Mouse (Mus musculus) gonadal fat pad, adult 2 months (tissue): ENCODE data around the gene Ppp2r5c. TPM values are rescaled to one million over a fixed set of nuclear protein-coding genes. Genes with fewer than 3 reads are reported as not detected.

Source experiments
- DNase-seq: peaks from one replicate; pipeline ENCODE4 v3.0.0-alpha.2; 2012; ENCODE audit warnings: low read depth
- polyA plus RNA-seq: library from polyadenylated mRNA; depleted of rRNA; stranded (reverse); fragments of >200 nt; gene quantifications from 2 replicates; pipeline ENCODE4 v1.2.3, GENCODE M21; 2012

The Ppp2r5c gene
- polyA plus RNA-seq, 1 experiment, result 42.5 TPM

DNA sequence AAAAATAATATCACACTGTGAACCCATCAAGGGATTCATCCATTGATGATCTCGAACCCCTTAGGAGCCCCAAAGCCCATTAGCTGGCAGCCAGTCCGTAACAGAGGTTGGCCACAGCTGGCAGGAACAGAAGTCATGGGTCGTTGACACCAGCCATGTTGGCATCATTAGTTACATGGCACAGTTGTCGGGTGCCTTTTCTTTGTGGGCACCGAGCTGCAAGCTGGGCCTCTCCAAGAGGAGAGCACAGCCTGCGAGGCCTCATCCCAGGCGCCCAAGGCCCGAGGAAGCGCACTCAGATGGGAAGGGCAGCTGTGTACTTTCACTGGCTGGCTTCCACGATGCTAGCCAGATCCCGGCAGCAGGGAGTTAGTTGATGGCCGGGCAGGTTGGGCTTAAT is 64.3 kb downstream of the Ppp2r5c start:
- no peak for DNase-seq

DNA sequence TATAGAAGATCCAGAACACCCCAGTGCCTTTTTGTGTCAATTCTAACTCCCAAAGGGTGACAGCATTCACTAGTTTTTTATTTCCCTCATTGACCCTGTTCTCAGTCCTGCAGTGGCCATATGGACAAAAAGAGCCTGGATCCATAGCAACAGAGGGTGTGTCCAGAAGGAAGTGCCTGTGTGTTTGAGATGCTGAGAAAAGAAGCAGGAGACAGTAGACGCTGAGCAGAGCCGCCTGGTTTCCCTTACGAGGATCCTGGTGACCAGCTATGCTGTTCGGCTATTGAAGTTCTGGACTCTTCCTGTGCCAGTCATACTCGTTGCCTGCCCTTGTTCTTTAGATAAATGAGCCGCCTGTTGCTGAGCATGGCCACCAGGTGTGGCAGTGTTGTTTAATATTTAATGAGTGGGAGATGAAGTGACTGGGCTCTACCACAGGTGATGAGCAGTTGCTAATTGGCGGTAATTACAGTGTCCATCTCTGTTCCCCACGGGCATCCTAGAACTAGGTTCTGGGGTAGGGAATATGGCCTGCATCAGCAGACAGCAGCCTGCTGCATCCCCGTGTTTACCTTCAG is 65.0 kb downstream of the Ppp2r5c start:
- DNase-seq, result no peak

DNA sequence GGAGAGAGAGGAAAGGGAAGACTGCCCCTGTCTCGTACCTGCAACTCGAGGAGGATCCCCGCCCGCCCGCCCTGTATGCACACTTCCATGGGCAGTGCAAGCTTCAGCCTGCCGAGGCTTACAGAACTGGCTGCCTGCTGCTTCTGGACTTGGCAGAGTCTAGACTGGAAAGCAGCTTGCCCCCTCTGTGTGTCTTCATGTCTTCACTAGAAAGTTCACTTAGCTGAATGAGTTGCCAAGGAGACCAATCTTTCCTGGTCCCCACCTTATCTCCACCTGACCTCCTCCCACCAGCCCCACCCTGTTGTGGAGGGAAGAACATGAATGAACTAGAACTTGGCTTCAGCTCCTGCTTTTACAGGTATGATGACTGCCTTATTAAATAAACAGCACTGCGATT is 66.0 kb downstream of the Ppp2r5c start:
- DNase-seq, result no peak

DNA sequence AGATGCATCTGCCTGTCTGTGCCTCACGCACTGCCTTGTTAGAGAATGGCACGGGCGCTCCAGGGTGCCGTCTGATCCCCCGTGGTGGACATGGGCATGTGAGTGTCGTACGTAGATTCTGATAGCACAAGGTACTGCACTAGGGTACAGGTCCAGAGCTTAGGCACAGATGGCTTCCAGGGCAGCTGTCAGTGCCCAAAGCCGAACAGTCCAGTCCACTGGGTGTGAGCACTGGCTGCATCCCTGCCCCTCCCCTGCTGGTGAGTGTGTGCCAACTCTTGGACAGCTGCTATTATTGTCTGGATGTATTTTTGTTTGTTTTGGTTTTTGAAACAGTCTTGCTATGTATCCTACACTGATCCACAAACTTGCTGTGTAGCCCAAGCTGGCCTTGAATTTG is 68.8 kb downstream of the Ppp2r5c start:
- DNase-seq, result no peak

DNA sequence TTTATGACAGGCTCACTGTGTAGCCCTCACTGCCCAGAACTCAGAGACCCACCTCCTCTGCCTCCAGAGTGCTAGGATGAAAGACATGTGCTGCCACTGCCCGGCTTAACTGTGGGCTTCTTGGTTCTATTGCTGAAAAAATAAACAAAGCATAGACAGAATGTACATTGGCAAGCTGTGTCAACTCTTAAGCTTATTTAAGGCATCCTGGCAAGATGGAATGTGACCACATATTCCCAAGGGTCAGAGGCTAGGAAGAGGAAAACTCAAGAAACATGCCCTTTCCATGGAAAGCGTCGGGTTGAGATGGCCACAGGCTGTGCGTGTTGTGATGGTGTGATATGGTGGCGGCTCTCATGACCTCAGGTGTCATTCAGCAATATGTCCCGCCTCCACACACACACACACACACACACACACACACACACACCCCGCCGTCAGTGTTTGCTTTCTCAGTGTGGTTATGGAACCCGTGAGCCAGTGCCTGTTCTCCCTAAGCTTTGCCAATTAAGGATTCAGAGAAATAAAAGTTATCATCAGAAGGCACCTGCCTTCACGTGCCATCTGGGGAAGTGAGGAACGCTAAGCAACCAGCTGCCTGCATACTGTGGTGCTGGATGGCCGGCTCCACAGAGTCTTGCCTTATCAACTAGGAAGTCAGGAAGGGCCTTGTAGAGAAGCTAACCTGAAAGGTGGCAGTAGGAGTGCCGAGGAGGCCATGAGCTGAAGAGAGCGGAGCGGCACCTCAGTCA is 73.5 kb downstream of the Ppp2r5c start:
- no peak for DNase-seq

DNA sequence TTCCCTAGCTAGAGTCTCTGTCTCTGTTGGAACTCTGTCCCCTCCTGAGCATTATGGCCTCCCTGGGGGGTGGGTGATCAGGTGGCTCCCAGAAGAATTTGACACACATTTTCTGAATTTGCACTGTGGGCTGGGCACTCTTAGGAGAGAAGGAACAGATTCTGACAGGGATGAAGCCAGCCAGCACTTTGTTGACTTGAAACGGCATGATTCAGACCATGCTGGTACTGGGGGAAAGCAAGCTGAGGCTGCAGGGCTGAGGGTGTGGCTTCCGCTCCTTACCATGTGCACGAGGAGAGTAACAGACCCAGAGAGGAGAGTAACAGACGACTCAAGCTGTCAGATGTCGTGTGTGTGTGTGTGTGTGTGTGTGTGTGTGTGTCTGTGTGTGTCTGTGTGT is 76.6 kb downstream of the Ppp2r5c start:
- DNase-seq, result no peak

DNA sequence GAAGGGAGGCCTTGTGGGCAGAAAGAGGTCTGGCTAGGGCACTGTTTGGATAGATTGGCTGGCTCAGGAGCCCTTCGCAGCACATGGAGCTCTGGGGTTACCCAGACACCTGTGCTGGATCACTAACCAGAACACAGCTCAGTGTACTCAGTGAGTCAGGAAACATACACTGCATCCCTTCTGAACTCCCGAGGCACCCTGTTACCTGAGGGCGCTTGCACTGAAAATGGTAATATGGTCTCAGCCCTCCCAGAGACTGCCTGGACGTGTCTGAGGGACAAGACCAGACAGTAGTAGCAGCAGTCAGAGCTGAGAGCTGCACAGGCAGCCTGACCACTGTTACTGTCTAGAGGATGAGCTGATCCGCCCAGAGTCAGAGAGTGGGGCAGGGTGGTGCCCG is 85.8 kb downstream of the Ppp2r5c start:
- DNase-seq, result no peak

DNA sequence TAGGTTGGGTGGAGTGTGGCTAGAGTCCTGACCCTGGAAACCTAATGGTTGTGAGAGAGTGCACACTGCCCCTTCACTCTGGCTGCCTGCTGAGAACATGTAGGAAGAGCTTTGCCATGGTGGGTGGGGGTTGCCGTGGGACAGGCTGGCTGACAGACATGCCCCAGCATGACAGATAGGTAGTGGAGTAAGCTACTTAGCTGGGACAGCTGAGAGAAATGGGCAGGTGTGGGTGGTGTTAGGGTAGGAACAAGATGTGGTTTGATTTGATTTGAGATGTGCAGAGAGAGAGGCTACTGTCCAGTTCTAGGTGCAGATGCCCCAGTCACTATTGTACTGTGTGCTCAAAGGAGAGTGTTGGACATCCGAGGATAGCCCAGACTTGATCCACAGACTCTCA is 86.2 kb downstream of the Ppp2r5c start:
- no peak for DNase-seq

DNA sequence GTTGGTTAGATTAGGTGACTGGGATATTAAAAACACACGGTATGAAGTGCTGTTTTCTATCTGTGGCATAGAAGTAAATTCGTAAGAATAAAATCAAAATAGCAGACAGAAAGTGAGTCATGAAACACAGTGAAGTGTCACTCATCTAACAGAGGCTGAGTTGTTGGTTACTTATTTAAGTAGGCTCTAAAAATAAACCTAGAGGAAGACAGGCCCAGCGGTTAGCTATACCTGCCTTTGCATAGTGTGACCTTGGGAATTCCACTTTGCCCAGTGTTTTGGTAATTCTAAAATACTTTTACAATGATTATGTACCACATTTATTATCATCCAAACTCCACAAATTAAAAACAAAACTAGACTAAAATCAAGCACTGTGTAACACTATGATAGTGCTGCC is 86.9 kb downstream of the Ppp2r5c start:
- DNase-seq, result no peak

DNA sequence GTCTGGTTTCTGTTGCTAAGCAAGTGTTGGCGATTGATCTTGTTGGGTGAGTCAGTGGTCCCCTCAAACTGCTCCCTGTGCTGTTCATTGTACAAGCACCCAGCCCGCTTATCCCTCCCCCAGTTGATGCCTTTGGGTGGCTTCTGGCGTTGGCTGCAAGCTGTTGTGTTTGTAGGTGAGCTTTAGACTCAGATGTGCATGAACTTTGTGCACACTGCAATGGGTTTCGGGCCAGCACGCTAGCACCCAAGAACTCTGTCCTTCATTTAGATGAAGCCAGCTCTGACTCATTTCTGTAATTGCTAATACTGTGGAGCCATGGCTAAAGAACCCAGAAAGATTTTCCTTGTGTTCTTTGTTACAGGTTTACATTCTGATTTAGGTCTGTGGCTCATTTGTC is 88.4 kb downstream of the Ppp2r5c start:
- DNase-seq, result no peak

DNA sequence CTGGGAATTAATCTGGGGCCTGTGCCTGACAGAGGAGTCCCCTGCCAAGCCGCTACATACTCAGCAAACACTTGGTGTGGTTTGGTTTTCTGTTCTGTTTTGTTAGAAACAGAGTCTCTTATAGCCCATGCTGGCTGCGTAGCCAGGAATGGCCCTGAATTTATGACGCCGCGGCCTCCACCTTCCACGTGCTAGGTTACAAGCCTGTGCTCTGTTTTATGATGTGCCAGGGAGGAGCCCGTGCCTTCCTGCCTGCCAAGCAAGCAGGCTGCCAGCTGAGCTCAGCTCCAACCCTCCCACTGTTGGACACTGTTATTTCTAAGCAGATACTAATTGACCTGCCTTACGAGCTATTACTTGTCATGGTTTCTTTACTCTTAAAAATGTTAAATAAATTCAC is 90.8 kb downstream of the Ppp2r5c start:
- DNase-seq, result no peak

DNA sequence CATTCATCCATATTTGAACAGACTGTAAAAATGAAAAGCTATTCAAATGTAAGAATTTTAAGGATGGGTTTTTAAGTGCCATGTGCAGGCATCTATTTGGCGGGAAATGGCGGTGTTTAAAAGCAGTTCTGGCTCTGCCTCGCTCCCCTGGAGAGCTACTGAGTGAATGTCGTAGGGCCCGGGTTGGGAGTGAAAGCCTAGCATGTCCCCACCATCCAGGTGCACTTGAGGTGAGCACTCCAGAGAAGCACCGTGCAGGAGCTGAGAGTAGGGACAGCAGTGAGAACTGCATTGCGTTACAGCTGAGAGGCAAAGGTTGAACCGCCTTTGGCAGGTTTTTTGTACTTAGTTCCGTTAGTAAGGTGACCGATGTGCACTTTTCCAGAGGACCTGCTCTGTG is 92.4 kb downstream of the Ppp2r5c start:
- DNase-seq, result no peak

DNA sequence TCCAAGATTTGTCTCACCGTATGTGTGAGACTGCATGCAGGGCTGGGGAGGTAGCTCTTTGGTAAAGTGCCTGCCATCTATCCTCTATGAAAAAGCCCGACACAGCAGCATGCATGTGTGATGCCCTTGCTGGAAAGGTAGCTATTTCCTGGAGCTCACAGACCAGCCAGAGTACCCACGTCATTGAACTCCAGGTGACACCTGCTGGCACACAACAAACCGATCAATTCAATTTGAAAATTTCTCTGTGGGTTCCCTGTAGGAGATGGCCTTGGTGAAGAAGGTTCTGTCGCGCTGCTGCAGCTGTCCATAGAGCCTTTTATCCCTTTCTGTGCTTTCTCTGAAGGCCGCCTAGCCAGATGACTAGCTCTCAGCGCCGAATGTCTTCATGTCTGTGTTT is 92.9 kb downstream of the Ppp2r5c start:
- no peak for DNase-seq

DNA sequence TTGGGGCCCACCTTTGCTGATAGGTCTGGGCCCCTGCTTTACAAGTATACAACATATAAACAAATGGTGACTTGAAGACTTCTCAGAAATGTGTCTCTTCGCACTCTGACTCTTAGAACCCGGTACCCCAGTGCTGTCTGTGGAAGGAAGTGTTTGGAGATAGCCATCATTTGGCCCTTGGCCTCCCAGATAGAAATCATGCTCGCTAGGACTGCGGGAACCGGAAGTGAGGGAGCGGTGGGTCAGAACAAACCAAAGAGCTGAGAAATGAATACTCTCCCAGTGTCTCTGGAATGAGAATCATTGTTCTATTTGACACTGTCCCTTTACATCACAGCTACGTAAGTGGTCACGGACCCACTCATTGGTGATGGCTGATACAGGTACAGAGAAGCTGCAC is 93.4 kb downstream of the Ppp2r5c start:
- no peak for DNase-seq

DNA sequence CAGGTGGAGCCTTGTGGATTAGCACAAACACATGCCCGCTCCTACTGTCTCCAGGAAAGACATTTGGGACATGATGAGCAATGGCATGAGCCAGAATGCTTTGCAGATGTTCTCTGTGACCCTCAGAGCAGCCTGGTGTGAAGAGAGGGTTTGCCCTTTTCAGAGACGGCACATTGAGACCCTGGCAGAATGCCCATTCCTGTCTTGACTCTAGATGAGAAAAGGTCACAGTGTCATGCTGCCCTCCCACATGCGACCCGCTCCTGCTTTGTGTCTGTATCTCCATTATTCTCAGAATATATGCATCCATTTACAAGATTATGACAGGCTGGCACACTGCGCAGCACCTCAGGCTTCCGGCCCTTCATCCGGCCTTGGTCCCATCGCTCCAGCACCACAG is 94.1 kb downstream of the Ppp2r5c start:
- DNase-seq, result no peak

DNA sequence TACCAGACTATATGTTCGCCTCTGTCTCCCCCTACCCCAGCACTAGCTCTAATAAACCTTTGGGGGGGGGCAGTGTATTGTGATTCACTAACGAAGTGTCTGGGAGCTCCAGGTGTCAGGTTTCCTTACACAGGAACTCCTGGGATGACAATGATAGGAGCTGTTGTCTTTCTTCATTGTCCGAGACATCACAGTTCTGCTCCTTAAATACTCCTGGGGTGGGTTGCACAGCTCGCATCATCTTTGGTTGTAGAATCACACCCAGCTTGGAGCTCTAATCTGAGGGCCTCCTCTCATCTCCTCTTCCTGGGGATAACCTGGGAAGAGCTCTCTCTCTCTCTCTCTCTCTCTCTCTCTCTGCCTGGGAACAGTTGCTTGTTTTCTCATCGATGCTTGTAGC is 94.6 kb downstream of the Ppp2r5c start:
- DNase-seq, result no peak

DNA sequence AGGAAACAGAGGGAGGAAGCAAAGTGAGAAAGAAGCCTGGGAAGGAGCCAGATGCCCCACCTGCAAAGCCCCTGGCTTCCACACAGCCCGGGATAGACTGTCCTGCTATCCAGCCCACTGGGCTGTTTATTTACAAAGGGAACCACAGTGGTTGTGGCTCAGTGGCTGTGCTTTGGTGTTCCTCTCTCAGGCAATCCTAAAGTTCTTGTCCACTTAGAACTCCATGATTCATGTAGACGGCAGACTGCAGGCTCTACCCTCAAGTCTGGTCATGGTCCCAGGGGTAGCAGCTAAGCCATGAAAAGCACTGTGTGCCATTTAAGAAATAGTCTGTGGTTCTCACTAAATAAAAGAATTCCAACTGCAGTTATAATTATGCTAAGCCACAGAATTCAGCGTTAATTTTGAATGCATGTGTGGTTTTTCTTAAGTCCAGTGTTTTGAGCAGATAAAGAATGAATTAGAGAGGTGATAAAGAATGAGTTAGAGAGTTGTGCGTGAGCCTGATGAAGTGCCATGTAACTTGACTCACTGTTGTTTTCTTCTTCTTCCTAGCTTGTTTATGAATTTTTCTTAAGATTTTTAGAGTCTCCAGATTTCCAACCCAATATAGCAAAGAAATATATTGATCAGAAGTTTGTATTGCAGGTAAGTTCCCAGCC is 98.3 kb downstream of the Ppp2r5c start:
- DNase-seq, result no peak

DNA sequence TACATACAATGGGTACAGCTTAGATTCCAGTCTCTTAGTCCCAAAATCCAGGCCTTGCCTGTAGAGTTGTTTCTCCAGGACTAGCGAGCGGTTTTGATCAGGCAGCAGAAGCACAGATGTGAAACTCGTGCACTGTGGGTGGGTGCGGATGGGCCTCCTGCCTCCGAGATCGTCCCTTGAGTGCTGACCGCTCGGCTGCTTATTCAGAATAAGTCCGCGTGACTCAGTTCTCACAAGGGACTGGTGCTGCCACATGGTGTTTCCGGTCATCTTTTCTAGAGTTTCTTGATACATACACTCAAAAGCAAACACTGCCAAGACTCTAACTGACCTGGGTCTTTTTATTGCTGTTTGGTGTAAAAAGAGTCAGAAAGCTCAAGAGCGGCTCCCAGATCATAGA is 100.7 kb downstream of the Ppp2r5c start:
- no peak for DNase-seq

DNA sequence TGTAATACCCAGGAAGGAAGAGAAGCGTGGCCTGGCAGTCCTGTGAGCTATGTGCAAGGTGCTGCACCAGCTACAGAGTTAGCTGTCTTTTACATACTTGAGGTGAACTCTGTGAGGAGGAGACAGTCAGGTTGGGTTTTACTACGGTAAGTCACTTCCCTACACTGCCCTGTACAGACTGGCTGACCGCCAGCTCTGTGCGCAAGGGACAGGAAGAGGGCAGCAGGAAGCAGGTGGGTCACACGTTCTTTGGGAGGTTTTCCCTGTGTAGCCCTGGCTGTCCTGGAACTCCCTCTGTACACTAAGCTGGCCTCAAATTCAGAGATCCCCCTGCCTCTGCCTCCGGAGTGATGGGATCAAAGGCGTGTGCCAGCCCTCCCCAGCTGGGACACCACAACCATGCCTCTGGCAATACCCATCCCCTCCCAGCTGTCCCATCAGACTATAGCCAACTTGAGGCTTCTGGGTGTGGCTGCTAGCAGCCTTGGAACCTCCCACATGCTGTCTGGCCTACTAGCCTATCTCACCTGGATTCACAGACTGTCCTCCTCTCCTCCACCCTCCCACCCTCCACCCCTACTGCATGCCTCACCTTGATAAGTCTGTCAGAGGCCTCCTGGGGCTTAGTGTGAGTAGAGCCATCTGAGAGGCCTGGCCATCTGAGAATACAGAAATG is 102.7 kb downstream of the Ppp2r5c start:
- DNase-seq, result no peak

DNA sequence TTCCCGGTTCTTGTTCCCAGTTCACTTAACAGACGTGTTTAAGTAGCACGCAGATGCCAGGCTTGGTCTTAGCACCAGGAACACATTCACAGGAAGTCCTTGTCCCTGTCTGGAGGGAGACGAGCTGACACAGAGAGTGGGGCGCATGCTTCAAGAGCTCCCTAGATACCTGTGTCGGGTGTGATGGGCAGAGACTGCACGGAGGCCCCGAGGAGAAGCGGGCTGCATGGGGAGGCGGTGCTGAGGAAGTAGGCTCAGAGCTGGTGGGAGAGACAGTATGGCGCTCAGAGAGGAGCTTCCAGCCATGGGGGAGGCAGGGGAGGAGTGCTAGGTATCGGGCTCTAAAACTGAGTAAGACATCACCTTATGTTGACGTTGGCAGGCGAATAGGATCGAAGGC is 103.4 kb downstream of the Ppp2r5c start:
- no peak for DNase-seq

DNA sequence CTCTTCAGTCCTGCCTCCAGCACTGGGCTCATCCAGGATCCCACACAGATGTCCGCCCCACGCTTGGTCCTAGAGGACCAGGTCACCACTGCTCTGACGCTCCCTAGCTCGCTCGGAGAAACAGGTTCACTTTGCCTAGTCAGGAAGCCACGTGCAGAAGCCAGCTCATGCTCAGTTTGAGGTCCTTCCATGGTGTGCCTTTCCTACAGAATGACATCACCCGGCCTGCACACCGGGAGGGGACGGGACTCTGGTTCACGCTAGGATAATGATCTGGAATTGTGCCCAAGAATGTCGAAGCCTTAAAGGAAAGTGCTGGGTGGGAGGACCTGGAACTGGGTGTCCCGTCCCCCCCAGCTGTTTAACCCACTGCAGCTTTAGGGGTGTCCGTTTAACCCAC is 105.2 kb downstream of the Ppp2r5c start:
- no peak for DNase-seq

DNA sequence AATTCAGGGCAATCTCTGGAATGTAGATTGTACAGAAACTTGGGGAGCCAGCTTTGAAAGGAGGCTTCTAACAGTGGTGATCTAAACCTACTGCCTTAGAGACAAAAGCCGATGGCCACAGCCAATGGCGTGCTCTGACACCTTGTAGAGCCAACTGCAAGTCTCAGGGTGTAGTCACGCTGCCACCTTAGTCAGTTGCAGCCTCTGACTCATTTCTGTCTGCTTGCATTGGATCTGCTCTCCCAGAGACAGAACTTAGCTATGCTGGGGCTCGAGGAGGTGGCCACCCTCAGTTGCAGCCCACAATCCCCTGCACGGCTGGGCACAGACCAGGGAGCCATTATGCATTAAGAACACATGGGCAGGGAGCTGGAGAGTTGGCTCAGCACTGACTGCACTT is 106.4 kb downstream of the Ppp2r5c start:
- DNase-seq, result no peak
